Mouse (Mus musculus) Muller cell, postnatal 12 days (primary cell): ENCODE results near the gene Gm11985.
"Not testable (repeated sequence)": the region's sequence is repeated elsewhere in the genome, so short reads cannot be mapped to it uniquely, and the experiment has no call there.

Experiments
- DNase-seq: peaks from one replicate; pipeline ENCODE4 v3.0.0-alpha.2; 2015; ENCODE audit errors: inconsistent ontology term

Gm11985 gene

DNA sequence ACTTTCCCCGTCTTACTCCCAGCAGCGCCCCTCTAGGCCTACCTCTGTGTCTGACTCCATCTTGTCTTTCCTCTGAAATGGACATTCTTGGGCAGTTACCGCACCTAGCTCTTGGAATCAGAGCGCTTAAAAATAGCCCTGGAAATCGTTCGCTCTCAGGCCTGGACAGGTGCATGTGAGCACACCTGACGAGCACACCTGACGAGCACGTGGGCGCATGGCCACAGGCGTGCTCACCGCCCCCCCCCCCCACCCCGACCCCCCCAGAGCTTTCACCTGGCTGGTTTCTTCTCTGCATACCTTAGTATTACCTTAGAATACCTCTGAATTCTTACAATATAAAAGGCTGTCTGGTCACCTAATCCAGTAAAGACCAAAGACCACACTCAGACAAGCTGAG is at the start of gene Gm11985:
Gene Gm11985 (minus strand): TSS at position 101 of the 400 bp plus-strand sequence.
- no peak for DNase-seq

DNA sequence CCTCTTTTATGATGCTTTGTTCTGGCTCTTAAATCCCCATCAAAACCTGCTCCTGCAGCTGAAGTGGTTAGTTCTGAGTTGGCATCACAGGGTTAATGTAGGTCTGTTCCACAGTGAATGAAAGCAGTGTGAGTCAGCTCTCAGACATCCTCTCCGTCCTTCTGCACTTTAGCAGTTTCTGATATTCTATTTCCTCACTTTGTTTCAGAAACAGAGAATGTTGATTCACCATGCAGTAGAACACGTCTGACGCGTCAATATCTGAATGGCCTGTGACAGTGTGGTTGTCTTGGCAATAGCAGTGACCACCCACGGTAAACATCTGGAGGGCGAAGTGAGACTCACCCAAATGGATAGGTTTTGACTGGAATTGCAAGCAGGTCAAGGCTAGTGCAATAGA is 49.3 kb upstream of the Gm11985 start:
- peak; percentile 82 for DNase-seq

DNA sequence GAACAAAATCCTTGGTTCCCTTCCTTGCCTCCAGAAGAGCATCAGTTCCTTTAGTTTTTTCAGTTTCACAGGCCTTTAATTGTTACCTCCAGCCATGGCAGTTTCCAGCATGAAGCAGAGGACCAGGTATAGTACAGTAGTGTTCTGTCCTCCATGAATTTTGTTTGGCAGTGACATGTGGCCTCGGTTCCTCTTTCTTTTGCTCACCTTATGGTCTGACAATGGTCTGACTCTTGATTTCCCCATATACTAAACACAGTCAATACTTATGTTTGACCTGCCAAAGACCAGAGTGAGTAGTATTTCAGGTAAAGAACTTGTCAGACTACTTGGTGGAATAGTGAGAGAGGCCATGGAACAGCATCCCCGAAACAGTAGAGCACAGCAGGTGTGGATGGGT is 48.4 kb upstream of the Gm11985 start:
- DNase-seq = no peak

DNA sequence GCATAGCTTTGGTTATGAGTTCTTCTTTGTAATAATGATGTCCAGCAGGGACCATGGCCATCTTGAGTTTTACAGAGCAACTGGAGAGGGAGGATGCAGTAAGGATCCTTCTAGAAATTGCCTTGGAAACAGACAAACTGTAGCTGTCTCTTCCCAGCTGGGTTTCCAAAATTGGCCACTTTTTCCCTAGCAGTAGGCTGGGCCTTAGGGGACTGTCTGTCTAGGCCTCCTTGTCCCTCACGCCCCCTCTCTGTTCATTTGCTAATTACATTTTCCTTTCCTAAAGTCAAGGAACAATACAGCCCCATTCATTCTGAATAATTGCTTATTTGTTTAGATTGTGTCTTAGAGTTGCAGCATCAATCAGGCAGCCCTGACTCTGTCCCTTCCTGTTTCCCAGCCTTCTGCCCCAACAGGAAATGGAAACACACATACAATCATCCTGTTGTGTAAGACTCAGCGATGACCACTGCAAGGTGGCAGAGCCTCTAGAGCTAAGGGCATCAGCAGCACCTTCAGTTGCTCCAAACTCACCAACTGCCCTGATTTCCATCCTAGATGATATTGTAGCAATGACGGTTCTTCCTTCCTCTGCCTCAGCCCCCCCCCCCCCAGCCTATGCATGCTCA is 46.7 kb upstream of the Gm11985 start:
- DNase-seq = no peak

DNA sequence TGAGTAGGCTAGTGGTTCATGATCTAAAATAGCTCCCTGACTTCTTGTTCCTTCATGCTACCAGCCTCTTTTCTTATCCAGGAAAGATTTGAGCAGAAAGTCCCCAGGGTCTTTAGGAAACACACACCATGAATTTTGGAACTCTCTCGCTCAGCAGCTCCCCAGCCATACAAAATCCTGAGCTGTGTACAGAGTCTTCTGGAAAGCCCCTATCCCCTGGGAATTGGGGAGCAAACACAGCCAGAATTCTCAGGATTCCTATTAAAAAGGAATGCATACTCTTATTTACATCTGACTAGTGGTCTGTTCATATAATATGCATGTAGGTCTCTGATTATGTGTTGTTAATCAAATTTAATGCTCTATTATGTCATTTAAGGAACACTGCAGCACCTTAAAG is 46.1 kb upstream of the Gm11985 start:
- DNase-seq = no peak

DNA sequence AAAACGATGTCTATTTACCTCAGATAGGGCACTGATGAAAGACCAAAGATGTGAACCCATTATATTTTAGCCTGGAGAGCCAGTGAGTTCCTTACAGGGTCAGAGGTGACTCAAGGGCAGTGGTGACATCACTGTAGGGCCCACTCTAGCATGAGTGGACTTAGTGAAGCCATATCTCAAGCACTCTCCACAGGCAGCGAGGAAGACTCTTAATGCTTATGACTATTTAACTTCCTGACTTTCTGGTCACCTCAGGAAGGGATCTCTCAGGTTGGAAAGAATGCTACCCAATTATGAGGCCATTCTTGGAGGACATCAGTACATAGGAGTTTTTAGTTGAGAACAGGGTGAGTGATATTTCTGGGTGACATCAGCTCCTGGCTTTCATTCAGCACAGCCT is 45.0 kb upstream of the Gm11985 start:
- no peak for DNase-seq

DNA sequence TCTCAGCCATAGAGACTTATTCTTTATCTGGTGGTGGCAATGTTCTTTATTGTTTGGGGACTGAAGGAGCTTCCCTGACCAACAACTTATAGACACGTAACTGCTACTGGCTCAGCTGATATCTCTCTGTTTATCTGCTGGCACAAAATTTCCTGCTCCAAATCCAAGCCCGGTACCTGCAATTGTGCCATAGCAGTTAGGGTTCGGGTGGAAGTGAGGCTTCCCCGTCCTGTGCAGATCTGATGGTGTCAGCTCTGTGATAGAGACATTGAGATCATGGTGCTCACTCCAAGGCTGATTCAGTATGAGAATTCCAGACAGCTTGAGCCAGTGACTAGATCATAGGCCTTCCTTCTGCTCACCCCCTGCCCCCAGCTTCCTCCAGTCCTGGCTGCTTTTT is 43.6 kb upstream of the Gm11985 start:
- DNase-seq = no peak

DNA sequence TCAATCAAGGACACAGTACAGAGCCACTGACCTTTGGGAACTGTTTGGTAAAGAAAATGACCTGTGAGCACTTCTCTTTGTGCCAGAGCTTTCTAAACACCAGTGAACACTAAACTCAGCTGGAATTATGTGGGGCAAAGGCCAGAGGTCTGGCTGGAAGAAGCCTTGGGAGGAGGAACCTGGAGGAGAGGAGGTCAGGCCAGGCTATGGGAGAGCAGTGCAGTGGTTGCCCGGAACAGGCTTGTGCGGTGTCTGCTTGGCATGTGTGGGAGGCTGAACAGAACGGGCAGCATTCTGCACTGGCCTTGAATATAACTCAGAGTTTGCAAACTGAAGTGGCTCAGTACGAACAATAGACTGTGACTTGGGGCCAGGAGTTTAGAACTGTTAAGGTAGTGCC is 41.6 kb upstream of the Gm11985 start:
- no peak for DNase-seq

DNA sequence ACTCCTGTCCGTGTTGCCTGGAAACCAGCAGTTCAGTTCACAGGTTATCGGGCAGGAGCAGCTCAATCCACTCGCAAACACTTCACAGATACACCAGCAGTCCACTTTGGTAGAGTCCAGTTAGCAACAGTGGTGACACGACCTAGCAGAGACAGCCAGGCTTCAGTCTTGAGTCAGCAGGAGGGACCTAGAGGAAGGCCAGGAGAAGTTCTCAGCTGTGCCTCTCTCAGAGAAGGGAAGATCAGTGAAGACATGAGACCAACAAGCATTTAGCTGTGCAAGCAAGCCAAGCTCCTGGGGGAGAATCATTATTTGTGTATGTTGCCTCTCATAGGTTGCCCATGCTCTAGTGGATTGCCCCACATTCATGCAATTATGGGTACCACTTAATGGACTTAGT is 39.7 kb upstream of the Gm11985 start:
- DNase-seq = no peak

DNA sequence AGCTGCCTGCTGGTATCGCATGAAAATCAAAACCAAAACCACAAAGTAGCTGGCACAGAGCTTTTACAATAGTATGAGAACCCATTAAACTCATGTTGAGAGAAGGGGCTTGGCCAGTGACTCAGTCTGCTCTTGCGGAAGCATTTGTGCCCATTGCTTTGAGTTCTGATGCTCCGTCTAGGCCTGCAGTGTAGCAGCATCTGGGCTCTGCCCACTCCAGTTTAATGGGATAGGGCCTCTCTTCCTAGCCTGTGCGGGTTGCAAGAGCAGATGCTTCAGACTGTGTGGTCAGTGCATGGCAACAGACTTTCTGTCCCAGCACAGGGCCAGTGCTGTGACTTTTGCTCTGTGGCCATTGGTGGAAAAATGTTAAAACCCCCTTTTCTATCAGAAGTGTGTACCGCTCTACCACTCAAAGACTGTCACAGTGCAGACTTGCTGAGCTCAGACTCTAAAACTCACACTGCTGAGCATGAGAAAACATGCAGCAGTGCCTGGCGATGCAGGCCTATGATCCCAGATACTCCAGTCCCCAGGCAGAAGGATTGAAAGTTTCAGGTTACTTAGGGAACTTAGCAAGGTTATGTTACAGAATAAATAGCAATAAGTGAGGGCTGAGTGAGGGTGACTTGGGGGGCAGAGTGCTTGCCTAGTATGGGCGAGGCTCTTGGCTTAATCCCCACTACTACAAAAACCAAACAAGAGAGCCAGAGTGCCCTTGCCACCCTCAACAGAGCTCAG is 38.6 kb upstream of the Gm11985 start:
- no peak for DNase-seq

DNA sequence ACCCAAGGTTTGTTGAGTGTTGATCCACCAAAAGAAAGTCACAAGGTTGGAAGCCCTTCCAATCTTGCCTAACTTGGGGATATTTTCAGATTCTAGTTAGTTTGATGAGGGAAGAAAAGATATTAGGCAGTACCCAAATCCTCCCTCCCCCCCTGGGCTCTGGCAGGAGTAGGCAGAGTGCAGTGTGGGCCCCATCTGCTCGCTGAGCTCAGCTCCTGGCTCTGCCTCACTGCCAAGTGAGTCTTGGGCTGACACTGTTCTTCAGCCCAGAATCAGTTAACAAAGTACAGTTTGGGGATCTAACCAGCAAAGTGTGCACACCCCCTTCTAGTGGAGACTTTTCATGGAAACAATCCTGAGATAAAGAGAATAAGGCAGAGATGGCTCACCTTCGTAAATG is 37.8 kb upstream of the Gm11985 start:
- DNase-seq = no peak

DNA sequence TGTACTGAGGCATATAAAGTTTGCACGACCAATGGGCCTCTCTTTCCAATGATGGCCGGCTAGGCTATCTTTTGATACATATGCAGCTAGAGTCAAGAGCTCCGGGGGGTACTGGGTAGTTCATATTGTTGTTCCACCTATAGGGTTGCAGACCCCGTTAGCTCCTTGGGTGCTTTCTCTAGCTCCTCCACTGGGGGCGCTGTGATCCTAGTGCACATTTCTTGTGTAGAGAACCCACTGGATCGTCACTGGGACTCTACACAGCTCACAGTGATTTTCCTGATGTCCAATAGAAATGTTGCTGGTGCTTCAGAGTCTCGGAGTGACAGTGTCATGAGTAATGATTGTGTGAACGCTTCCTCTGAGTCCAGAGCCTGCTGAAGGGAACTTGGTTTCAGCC is 33.5 kb upstream of the Gm11985 start:
- DNase-seq = not testable (repeated sequence)

DNA sequence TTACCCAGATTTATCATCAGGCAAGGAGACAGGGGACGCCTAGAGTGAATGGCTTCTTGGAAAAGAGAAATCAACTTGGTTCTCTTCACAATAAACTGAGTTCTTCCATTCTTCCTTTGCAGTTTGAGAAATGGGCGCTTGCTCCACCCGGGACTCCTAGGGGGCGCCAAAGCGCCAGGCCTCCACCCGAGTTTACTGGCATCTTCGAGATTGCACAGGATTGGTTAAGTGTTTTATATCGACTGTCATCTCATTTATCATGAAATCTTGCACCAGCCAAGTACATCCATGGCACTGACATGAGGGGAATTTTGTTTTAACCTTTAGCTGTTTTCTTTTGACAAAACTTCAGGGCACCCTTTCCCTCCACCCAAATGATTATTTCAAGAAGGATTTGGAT is 27.3 kb upstream of the Gm11985 start:
- DNase-seq = peak; percentile 53

DNA sequence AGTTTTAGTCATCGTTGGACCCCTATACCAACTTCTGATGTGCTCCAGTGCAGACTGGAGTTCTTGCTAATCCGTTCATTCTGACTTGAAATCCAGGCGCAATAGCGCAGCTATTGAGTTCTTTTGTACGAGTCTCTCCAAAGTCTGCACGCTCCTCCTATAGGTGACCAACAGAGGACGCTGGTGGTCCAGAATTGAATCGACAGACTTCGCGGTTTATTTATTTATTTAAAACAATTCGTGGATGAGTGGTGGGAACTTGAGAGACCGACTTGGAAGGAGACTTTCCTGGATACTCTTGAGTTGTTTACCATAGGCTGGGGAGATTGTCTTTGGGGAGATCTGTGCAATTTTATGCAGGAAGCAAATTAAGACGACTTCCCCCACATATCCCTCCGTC is 26.4 kb upstream of the Gm11985 start:
- DNase-seq = peak; percentile 53

DNA sequence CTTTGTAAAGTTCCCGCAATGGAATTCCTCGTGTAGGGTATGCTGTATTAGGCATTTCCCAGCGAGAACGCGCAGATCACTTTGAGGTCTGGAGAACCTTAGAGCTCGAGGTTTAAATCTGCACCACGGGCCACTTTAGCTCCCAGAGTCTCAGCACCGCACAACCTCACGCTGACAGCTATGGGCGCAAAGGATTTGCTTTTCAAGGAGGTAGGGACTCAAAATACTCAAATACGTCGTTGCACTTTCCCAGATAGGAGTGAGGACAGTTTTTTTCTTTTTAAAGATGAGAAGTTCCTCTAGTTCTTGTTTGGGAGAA is 25.9 kb upstream of the Gm11985 start:
- DNase-seq = no peak

DNA sequence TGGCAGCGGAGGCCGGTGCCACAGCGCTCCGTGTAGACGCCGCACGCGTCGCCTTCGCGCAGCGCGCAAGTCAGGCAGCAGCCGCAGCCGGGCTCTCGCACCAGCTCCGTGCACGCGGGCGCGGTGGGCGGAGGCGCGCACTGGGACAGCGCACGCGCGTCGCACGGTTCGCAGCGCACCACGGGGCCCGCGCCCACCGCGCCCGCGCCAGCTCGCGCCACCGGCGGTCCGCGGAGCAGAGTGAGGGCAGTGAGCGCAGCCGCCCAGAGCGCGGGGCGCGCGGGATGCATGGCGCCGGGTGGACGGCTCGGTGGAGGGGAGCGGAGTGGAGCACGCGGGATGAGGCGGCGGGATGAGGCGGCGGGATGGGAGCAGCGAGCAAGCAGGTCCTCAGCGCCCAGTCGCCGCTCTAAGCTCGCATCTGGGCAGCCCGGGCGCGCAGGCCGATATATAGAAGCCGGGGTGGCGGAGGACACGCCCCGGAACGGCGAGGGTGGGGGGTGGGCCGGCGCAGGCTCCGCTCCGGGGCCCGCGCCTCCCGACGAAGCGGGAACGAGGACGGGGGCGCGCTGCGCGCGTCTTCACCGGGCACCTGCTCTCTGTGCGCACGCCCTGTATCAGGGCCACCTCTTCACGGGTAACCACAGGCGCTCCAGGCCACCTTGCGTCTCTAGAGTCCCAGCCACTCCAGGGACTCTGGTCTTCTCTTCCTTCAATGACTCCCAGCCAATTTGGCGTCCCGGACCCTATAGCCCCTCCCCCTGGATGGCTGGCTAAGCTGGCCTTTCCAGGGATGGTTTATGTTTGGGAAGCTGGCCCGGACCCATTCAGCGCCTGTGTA is 25.4 kb upstream of the Gm11985 start, which contains the start of gene Igfbp3:
Gene Igfbp3 (minus strand): TSS at position 423 of the 841 bp plus-strand sequence.
- peak; percentile 75 for DNase-seq

DNA sequence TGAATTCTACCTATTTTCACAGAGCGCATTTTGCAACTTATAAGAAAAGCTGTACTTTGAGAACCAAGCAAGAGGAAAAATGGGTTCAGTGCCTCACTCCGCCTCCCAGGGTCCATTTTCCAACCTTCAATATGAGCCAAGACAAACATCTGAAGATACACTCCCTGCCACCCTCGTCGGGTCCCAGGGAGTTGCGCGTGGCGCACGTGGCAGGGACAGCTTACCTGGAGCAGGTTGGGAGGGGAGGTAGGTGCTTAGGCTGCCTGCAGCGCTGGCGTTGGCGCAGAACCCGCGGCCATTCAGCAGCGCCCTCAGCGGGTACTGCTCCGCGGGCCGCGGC is 24.8 kb upstream of the Gm11985 start:
- no peak for DNase-seq

DNA sequence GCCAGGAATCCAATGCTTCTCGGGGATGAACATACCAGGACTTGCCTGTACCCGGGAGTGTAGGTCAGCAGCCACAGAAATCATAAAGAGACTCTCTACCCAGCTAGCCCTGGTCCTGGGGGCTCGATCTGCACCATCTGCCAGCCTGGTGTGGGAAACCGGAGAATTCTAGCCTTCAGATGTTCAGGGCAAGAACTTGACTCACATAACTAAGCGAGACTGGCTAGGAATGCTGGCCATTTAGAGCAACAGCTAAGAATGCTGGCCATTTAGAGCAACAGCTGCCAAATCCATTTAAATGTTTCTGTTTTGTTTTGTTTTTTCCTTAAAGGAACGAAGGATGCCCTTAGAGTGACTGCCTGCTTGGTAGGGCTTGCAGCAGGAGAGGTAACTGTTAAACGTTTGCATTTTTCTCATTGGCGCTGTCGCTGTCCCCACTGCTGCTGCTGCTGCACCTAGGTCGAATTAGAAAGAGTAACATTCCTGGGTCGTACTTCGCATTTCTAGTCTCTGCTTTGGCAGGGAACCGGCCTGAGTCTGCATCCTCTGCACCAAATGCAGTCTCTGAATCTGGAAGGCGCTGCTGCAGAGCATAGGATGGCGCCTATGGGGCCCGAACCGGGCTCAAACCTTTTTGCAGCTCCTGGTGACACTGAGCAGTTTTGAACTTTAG is 23.9 kb upstream of the Gm11985 start:
- DNase-seq = peak; percentile 71

DNA sequence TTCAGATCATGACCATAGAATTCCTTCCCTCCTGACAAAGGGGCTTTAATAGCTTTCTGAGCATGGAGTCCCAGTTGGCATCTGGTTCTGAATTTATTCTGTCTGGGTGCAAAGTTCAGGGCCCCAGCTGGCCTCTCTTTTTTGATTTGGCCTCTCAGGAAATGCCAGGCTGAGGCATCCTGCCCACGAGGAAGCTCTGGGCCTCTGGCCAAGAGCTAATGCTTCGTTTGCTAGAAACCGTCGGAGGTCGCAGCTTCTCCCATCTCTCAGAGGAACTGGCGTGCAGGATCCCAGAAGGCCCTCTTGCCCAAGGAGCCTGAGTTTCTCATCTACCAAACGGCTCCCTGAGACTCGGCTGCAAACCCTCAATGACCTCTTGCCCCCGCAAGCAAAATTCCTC is 22.8 kb upstream of the Gm11985 start:
- peak; percentile 63 for DNase-seq

DNA sequence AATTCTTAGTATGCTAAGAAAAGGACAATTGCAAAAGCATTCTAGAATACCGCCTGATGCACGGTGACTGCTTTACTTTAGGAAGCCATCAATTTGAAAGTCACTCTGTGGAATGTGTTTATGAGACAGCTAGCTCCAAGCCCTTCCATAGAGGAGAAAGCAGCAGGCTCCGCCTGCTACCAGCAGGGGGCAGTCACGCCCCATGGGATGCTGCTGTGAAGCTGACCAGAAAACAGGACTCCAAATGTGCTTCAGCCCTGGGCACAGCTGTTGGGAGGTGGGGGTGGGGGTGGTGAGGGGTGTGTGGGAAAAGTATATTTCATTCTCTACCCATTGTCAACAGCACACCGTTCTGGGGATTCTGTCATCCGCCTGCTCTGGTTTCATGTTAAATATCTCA is 22.0 kb upstream of the Gm11985 start:
- peak; percentile 70 for DNase-seq

DNA sequence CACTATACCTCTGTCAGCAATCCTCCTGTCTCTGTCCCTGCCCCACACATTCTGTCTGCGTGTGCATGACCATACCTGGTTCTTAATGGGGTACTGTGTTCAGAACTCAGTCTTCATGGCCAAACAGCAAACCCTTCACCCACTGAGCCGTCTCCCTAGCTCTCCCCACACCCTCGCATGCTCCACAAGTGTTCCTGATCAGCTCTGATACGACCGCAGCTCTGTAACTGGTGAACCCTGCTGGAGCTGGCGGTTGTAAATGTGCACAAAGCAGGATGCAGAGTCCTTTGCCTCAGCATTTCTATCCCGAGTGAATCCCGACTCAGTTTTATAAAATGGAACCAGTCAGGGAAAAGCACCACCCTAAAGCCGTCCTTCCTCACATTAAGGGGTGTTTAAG is 15.5 kb upstream of the Gm11985 start:
- DNase-seq = no peak

DNA sequence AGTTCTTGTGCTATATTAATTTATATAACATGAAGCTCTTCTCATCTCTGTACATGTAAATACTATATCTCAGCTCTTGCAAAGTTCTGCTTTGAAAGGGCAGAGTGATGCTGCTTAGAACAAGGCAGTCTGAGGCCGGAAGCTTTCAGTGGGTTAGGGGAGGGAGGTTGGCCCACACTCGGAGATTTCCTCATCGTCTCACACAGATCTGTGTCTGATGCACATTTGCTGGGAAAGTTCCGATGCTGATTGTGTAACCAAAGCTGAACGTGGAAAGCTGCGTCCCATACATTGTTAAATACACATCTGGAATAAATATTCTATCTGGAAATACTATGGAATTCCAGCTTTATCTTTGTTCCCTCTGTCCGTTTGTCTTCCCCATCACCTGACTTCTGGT is 13.8 kb upstream of the Gm11985 start:
- no peak for DNase-seq
